Comparison of ENCODE assay signal across 8 mouse cellular contexts in the genomic region with DNA sequence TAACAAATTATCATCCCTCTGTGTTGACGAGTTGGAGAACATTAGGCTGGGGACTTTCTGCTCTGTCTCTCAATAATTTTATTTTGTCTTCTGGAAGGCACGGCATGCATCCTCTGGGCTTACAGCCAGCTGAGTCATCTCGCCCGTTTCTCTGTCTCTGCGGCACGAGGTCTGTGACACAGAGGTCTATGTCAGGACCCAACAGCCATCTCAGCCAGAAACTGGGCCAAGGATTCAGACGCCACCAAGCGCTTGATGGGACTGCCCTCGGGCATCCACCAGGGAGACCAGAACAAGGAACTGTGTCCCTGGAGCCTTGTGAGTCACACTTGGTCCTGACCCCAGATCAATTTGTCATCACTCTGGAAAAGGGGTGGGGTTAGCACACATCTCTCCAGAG.
DNase-seq lines count a peak whose midpoint lies in the region; ATAC-seq lines count a peak whose summit lies in the region.

No protein-coding gene starts in this region.

- DNase-seq in 3134 (ENCODE audit: extremely low read depth, insufficient read length, low spot score) = peak; percentile 88
- DNase-seq in 416B (ENCODE audit: low read depth) = peak; percentile 73
- DNase-seq in cerebellum, postnatal 14 days = peak; percentile 60 to 61
- peak; percentile 85 for DNase-seq in kidney, postnatal 10 days
- peak; percentile 10 for DNase-seq in right cerebral cortex, postnatal 14 days
- DNase-seq in thymus, postnatal 36 days = no peak
- no peak for DNase-seq in thymus, adult 18-20 months

- no peak for ATAC-seq in frontal cortex, adult (ENCODE audit: low TSS enrichment)

Comparison
In these comparisons a context has a peak if more than half of its experiments do, and no peak if none do; other contexts are left out.
1. DNase-seq: peak in 3134 (single experiment), 416B (single experiment), cerebellum, postnatal 14 days (2 of 2), kidney, postnatal 10 days (single experiment) and right cerebral cortex, postnatal 14 days (single experiment); none in thymus, postnatal 36 days (0 of 2) and thymus, adult 18-20 months (0 of 2).